Mouse (Mus musculus) CD4-positive, CD25-positive, alpha-beta regulatory T cell (primary cell): ENCODE measurements around the gene Sf3a3. TPM values are rescaled to one million over a fixed set of nuclear protein-coding genes. Genes with fewer than 3 reads are reported as not detected.

Experiments
- polyA plus RNA-seq: library from polyadenylated mRNA; unstranded; fragments of 100-300 nt; shearing (Covaris generic); gene quantifications from one replicate; pipeline ENCODE4 v1.2.1, GENCODE M21; 2017

Sf3a3 gene
- polyA plus RNA-seq: 133 TPM

DNA sequence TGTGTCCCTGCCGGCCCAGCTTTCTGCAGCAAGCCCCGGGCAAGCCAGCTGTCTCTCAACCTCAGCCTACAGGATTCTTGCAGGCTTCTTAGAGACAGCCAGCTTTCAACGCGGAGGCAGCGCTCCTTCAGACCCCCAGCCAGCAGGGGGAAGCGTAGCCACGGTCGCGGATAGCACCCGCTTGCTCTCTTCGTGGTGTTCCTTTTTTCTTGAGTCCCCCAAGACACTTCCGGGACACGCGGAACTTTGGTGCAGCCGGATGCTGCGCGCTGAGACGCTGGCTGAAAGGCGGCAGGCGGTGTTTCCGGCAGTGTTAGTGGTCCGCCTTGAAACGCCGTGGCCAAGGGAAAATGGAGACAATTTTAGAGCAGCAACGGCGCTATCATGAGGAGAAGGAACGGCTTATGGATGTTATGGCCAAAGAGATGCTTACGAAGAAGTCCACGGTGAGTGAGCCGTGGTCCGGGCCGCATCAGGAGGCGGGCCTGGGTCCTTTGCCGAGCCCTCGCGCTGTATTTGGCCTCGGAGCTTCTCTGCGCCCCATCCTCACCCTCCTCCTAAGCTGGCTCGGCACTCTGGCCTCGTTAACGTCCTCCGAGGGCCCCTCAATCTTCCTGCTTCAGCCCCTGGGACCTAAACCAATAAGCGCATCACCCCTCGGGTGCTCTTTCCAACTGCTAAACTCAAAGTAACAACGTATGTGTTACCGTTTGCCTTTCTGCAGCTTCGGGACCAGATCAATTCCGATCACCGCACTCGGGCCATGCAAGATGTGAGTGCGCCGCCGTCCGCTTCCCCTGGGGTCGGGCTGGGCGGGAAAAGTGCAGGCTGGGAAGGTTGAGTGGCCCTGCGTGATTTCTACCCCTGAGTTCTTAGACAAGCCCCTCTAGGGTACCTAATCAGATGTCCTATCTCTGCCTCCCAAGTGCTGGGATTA lies at the start of gene Sf3a3:
Gene Sf3a3, plus strand, starts transcription at position 232 of the 937 bp plus-strand sequence.

GRCm38 (mm10) chr4:124693135-124693894 lies 21.3 kb upstream of the Sf3a3 start, which contains the start of gene Utp11:
TSS of gene Utp11 (minus strand) at chr4:124693600.

GRCm38 (mm10) chr4:124700248-124700971 lies 14.2 kb upstream of the Sf3a3 start, which contains the start of gene Fhl3:
TSS of gene Fhl3 (plus strand) at chr4:124700701.

GRCm38 (mm10) chr4:124741376-124742343 lies 27.1 kb downstream of the Sf3a3 start, which contains the start of gene Inpp5b:
TSS of gene Inpp5b (plus strand) at chr4:124741850.

Other genes starting within 250 kb of the Sf3a3 start
- gene 3100002H09Rik, start 104.0 kb upstream of the Sf3a3 start, polyA plus RNA-seq: 0.28 TPM
- not detected for gene Pou3f1, start 58.0 kb upstream of the Sf3a3 start, polyA plus RNA-seq
- 61.4 TPM for gene Utp11, start 21.2 kb upstream of the Sf3a3 start, polyA plus RNA-seq
- gene Fhl3, start 14.1 kb upstream of the Sf3a3 start, polyA plus RNA-seq: 0.84 TPM
- 124 TPM for gene Inpp5b, start 27.1 kb downstream of the Sf3a3 start, polyA plus RNA-seq
- 17.9 TPM for gene Mtf1, start 87.3 kb downstream of the Sf3a3 start, polyA plus RNA-seq
- 86.9 TPM for gene Yrdc, start 135.9 kb downstream of the Sf3a3 start, polyA plus RNA-seq
- gene 1110065P20Rik, start 136.4 kb downstream of the Sf3a3 start, polyA plus RNA-seq: 25.3 TPM
- gene Maneal, start 147.4 kb downstream of the Sf3a3 start, polyA plus RNA-seq: 2.2 TPM
- 0.08 TPM for gene Epha10, start 166.1 kb downstream of the Sf3a3 start, polyA plus RNA-seq
- gene 9930104L06Rik, start 222.3 kb downstream of the Sf3a3 start, polyA plus RNA-seq: 14.6 TPM
- 6.8 TPM for gene Cdca8, start 224.5 kb downstream of the Sf3a3 start, polyA plus RNA-seq